Mouse (Mus musculus) stomach, postnatal 0 days (tissue): ENCODE measurements around the gene Hacl1. TPM values are rescaled to one million over a fixed set of nuclear protein-coding genes. Genes with fewer than 3 reads are reported as not detected.

Experiments used
- ATAC-seq: fragments of 200-750 bp; cut with Nextera tagmentation; 2 replicates; pipeline ENCODE4 v1.8.0; 2017; ENCODE audit not compliant: low FRiP score, low TSS enrichment
- DNase-seq: peaks from one replicate; pipeline ENCODE4 v3.0.0-alpha.2; 2016; ENCODE audit warnings: low spot score
- H3K27ac ChIP-seq: fragments of 300-500 bp; sonication (generic); replicated peaks from 2 replicates; pipeline ENCODE4 v1.5.1; 2014; ENCODE audit warnings: mild to moderate bottlenecking, control low read depth
- H3K27me3 ChIP-seq: fragments of 300-500 bp; sonication (generic); 2 replicates; pipeline ENCODE4 v1.6.1; 2014; ENCODE audit warnings: low read length; ENCODE audit not compliant: control insufficient read depth, insufficient read depth
- H3K36me3 ChIP-seq: fragments of 300-500 bp; sonication (generic); 2 replicates; pipeline ENCODE4 v1.6.1; 2014; ENCODE audit warnings: low read length, mixed read lengths; ENCODE audit not compliant: control insufficient read depth, insufficient read depth
- H3K4me1 ChIP-seq: fragments of 300-500 bp; sonication (generic); replicated peaks from 2 replicates; pipeline ENCODE4 v1.6.1; 2014; ENCODE audit warnings: antibody characterized with exemption; ENCODE audit not compliant: control insufficient read depth, insufficient read depth
- H3K4me2 ChIP-seq: fragments of 300-500 bp; sonication (generic); replicated peaks from 2 replicates; pipeline ENCODE4 v1.6.1; 2014; ENCODE audit warnings: low read depth, mild to moderate bottlenecking, control low read depth, moderate library complexity
- H3K4me3 ChIP-seq: fragments of 300-500 bp; sonication (generic); 2 replicates; pipeline ENCODE4 v1.5.1; 2014; ENCODE audit warnings: low read depth, low read length, control low read depth
- H3K9ac ChIP-seq: fragments of 300-500 bp; sonication (generic); 2 replicates; pipeline ENCODE4 v1.6.1; 2014; ENCODE audit warnings: mild to moderate bottlenecking, low read length, control low read depth, mixed read lengths
- H3K9me3 ChIP-seq: fragments of 300-500 bp; sonication (generic); 2 replicates; pipeline ENCODE4 v1.6.1; 2016; ENCODE audit warnings: low read length; ENCODE audit not compliant: control insufficient read depth
- CTCF ChIP-seq: IDR thresholded peaks from 2 replicates; pipeline ENCODE4 v1.5.1; 2016; ENCODE audit warnings: antibody characterized with exemption, low read depth, mild to moderate bottlenecking, moderate library complexity
- EP300 ChIP-seq: optimal IDR thresholded peaks from 2 replicates; pipeline ENCODE3; 2016; ENCODE audit warnings: antibody characterized with exemption
- WGBS: fragments of 180-500 bp; shearing (Covaris S2); extraction: QIAGEN DNeasy Blood & Tissue Kit; methylation state at CpG from one replicate; pipeline ENCODE4 v1.1.7; 2014; 5-methylcytosine and 5-hydroxymethylcytosine counted together
- polyA plus RNA-seq: library from polyadenylated mRNA; unstranded; fragments of >200 nt; fragmentation: Nextera tagmentation; extraction: Ambion mirVana; gene quantifications from 2 replicates; pipeline ENCODE4 v1.2.1, GENCODE M21; 2015

The Hacl1 gene
- polyA plus RNA-seq, 1 experiment from 2014 or later = 10.9 TPM

GRCm38 (mm10) chr14:31577966-31578735 is 62.9 kb downstream of the Hacl1 start:
- no peak for TF ChIP-seq CTCF
- TF ChIP-seq EP300 = no peak
- no peaks in the 10 kb centered on the region for H3K36me3 ChIP-seq
- 39% methylated on average over 9 of the region's 9 CpGs for WGBS
- H3K27ac ChIP-seq = no peak overlapping the region
- no peak overlapping the region for H3K4me2 ChIP-seq
- H3K27me3 ChIP-seq = no peaks in the 10 kb centered on the region
- DNase-seq (no peak), ATAC-seq (no peak)
- H3K4me1 ChIP-seq = no peaks in the 10 kb centered on the region
- no peak overlapping the region for H3K4me3 ChIP-seq
- H3K9me3 ChIP-seq = no peaks in the 10 kb centered on the region
- no peak overlapping the region for H3K9ac ChIP-seq

DNA sequence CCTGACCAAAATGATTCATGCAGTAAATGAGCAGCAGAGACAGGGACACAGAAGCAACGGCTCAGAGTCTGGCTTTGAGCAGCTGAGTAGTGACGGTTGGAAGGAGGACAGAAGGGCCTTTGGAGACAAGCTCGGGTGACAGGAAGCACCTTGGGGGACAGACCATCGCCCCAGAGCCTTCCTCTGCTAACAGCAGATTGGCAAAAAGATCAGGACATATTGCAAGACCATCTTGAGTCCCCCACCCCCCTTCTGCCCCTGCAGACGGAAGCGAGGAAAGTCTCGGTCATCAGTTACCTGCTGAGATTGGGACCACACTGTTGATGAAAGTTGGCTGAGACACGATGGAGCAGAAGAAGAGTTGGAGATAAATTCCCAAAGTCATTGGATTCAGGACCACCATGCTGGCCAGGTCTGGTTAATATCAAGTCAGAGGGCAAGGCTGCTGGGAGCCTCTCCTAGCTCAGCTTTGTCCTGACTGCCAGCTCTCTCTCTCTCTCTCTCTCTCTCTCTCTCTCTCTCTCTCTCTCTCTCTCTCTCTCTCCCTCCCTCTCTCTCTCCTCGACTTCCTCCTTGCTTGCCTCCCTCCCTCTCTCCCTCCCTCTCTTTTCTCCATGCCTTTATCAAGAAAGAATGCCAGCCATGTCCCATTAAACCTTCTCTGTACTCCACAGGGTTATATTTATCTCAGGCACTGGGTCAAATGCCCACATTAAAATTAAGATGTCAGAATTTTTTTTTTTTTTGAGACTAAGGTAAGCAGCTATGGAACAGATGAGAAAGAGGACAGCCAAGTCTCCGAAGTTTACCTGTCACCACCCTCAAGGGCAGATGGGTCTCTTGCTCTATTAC is 64.0 kb downstream of the Hacl1 start:
- ATAC-seq = no peak
- 44% methylated on average over 10 of the region's 10 CpGs for WGBS

DNA sequence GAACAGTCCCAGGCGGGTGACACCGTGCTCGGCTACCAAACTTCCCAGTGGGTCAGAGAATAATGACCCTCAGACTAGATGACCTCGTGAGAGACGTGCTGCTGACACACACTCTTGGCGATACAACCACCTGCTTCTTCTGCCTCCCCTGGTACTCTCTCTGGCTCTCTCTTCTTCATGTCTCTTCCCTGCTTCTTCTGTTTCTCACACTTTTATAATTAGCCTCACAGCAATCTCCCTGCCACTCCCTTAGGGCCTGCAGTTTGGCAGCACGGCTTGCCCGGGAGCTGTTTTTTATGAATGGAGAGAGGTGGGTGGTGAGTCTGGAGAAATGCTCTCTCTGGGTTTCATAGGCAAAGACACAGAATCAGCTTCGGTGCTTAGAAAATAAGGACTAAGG is 65.2 kb downstream of the Hacl1 start:
- no peak overlapping the region for H3K4me2 ChIP-seq
- H3K4me1 ChIP-seq = no peaks in the 10 kb centered on the region
- DNase-seq (no peak), ATAC-seq (no peak)
- H3K27me3 ChIP-seq = no peaks in the 10 kb centered on the region
- no peaks in the 10 kb centered on the region for H3K36me3 ChIP-seq
- WGBS = 78% methylated on average over 9 of the region's 9 CpGs
- H3K27ac ChIP-seq = no peak overlapping the region
- no peak overlapping the region for H3K9ac ChIP-seq
- no peaks in the 10 kb centered on the region for H3K9me3 ChIP-seq
- H3K4me3 ChIP-seq = no peak overlapping the region
- TF ChIP-seq CTCF (no peak), EP300 (no peak)

More for the DNA sequence above, 64.0 kb downstream of the Hacl1 start:
- Histone ChIP-seq H3K4me2 (0 out of 2 replicates have a peak overlapping the region, but pooled peaks have one; percentile 5), H3K27ac (no peak overlapping the region), H3K9me3 (no peaks in the 10 kb centered on the region), H3K36me3 (no peaks in the 10 kb centered on the region), H3K4me1 (no peaks in the 10 kb centered on the region), H3K4me3 (no peak overlapping the region), H3K9ac (no peak overlapping the region), H3K27me3 (no peaks in the 10 kb centered on the region)
- DNase-seq = no peak
- TF ChIP-seq EP300 (no peak), CTCF (no peak)

DNA sequence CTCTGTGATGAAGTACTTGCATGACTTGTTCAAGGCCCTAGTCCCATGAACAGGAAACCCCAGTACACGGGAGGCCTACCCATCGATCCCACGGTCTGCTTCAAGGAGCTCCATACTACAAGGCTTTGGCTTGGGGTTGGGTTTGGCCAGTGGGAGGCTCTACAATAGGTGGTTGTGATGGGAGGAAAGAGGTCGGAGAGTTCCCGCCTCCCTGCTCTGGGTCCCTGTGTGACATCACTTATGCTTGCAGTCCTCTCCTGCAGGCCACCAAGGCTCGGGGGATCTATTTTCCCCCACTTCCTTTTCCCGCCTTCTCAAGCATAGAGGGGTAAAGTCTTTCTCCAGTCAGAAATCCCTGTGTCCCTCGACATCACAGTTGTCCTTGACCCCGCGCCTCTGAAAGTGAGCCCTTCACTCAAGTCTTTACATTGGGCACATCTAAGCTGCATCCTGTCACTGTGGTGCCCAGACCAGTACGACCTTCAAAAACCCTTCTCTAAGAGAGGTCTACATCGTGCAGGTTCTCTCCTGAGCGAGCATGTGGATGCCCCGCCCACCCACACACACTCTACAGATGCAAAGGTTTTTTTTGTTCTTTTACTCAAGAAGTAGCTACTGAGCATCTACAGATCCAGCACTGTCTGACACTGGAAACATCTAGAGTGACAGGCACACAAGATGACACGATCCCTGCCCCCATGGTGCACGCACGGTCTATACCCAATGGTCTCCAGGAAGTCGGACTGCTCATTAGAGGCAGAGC is 66.0 kb downstream of the Hacl1 start:
- no peak overlapping the region for H3K4me3 ChIP-seq
- no peaks in the 10 kb centered on the region for H3K36me3 ChIP-seq
- H3K27me3 ChIP-seq = no peaks in the 10 kb centered on the region
- WGBS = 87% methylated on average over 18 of the region's 18 CpGs
- H3K9ac ChIP-seq = no peak overlapping the region
- no peak overlapping the region for H3K27ac ChIP-seq
- no peaks in the 10 kb centered on the region for H3K4me1 ChIP-seq
- DNase-seq (no peak), ATAC-seq (peak; percentile 41; the same call in 1 of the 2 replicates)
- no peak for TF ChIP-seq EP300
- no peak for TF ChIP-seq CTCF
- no peaks in the 10 kb centered on the region for H3K9me3 ChIP-seq
- H3K4me2 ChIP-seq = no peak overlapping the region

- TF ChIP-seq EP300 = no peak
- TF ChIP-seq CTCF = no peak
These were observed 68.4 kb downstream of the Hacl1 start for GRCm38 (mm10) chr14:31572561-31573175.

More at GRCm38 (mm10) chr14:31572561-31573175, 68.4 kb downstream of the Hacl1 start:
- H3K4me1 ChIP-seq = no peaks in the 10 kb centered on the region
- H3K9me3 ChIP-seq = no peaks in the 10 kb centered on the region
- no peak overlapping the region for H3K4me2 ChIP-seq
- no peak overlapping the region for H3K9ac ChIP-seq
- DNase-seq = no peak
- 50% methylated on average over 9 of the region's 9 CpGs for WGBS
- no peak overlapping the region for H3K27ac ChIP-seq
- no peaks in the 10 kb centered on the region for H3K36me3 ChIP-seq
- no peak overlapping the region for H3K4me3 ChIP-seq
- ATAC-seq = no peak
- no peaks in the 10 kb centered on the region for H3K27me3 ChIP-seq
